Mouse (Mus musculus): ENCODE results near the gene Figla.

DNA sequence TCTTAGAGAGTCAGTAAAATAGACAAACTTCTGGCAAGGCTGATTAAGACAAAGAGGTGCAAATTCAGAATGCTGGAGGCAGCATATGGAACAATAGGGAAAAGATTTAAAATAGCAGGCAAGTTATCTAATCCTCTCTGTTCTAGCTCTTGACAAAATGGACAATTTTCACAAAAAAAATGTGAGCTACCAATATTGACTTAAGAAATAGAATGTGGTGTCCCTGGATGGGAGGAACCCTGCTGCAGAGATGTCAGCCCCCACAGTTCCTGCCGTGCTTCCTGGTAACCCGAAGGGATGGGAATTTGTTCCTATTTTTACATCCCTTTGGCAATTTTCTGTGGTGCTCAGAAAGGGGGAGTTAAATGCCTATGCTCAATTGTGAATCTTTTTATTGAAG is 22.9 kb downstream of the Figla start:
- TF ChIP-seq CTCF (IDR thresholded peaks at IDR 0.05; ENCODE audit: low read depth) (no peak), EP300 (optimal IDR thresholded peaks at IDR 0.05) (no peak)

Data from stomach, postnatal 0 days (tissue).